Mouse (Mus musculus) thymus, adult 2 months (tissue): ENCODE results near the gene Atp11a.

Experiments
- CTCF ChIP-seq: fragments of 200-500 bp; IDR thresholded peaks from 2 replicates; pipeline ENCODE4 v1.5.1; 2012; ENCODE audit warnings: mild to moderate bottlenecking, control low read depth, low read length, moderate library complexity, borderline replicate concordance; ENCODE audit not compliant: control insufficient read depth, poor library complexity, insufficient read depth; ENCODE audit errors: extremely low read depth
- POLR2A ChIP-seq: fragments of 200-500 bp; IDR thresholded peaks from 2 replicates; pipeline ENCODE4 v1.6.1; 2012; ENCODE audit warnings: mild to moderate bottlenecking, low read length, control low read depth, moderate library complexity; ENCODE audit not compliant: control insufficient read depth, poor library complexity, insufficient read depth; ENCODE audit errors: extremely low read depth

DNA sequence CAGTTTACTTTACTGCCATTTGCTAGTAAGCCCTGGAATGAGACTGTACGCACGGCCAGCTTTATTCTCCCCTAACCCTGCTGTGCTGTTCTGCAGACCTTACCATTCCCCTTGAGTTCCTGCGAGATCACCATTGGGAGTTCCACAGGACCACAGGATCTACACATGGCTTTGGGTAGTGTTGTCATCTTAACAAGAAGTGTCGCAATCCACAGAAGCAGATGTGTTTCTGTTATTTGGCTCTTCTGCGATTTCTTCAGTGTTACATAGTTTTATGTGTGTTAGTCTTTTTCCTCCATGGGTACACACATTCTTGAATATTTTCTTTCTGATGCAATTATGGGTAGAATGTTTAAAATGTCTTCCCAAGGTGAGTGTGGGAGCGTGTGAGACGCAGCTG lies 84.0 kb downstream of the Atp11a start:
- TF ChIP-seq CTCF, result no peak
- no peak for TF ChIP-seq POLR2A
